Mouse (Mus musculus) megakaryocyte, embryonic 14.5 days (primary cell): Measurements from ENCODE around the gene Smim6.

Experiments
- FLI1 ChIP-seq: IDR thresholded peaks from 2 replicates; pipeline ENCODE4 v1.6.1; 2012; ENCODE audit warnings: low read length, inconsistent platforms, mixed read lengths
- GATA1 ChIP-seq: IDR thresholded peaks from 3 replicates; pipeline ENCODE4 v1.6.1; 2012; ENCODE audit warnings: mixed read lengths, low read length, inconsistent platforms, borderline replicate concordance

DNA sequence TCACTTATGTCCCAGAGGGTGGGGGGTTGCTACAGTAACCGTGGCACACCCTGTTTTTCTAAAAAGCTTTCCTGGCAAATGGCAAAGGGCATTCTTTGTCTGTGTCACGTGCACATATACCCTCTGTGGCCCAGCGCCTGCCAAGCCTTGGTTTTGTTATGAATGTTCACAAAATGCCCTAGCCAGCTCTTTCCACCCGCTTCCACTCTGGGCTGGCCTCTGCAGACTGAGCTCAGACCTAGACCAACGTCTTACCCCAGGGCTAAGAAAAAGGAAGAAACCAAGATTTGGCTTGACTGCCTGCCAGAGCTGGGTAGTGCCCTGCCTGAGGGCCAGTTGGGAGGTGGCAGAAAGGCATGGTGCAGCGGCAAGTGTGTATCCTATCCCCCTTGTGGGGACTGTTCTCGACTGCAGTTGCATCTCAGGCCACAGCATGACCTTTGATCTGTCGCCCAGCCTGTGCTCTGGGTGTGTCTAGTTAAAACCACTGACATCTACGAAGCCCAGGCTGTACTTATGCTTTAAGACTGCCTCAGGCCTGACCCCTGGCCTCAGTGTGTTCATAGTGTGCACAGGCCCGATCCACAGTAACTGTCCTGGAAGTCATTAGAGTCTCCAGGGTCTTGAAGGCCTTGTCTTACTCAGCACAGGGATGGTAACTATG lies 43.5 kb downstream of the Smim6 start:
- TF ChIP-seq FLI1 = no peak
- no peak for TF ChIP-seq GATA1
